Mouse (Mus musculus) spleen, adult 2 months (tissue): ENCODE data around the gene R3hdm4. TPM values are rescaled to one million over a fixed set of nuclear protein-coding genes. Genes with fewer than 3 reads are reported as not detected.
A peak's percentile ranks its signal among the peaks of the same experiment; 100 is the strongest.

Source experiments
- DNase-seq, 2 experiments: peaks; one replicate each; pipeline versions ENCODE4 v3.0.0 to v3.0.0-alpha.2; 2012 to 2021; ENCODE audit warnings: low spot score in 2 of 2, low read depth in 1 of 2
- H3K27ac ChIP-seq: fragments of 200-500 bp; 2 replicates; pipeline ENCODE4 v1.5.1; 2012; ENCODE audit warnings: low read length, inconsistent platforms; ENCODE audit not compliant: insufficient read depth
- H3K27me3 ChIP-seq: fragments of 200-500 bp; 2 replicates; pipeline ENCODE4 v1.6.1; 2012; ENCODE audit warnings: mild to moderate bottlenecking, moderate library complexity, low read length, inconsistent platforms; ENCODE audit not compliant: control insufficient read depth, insufficient read depth
- H3K36me3 ChIP-seq: fragments of 200-500 bp; 2 replicates; pipeline ENCODE4 v1.6.1; 2012; ENCODE audit warnings: mild to moderate bottlenecking, low read length, inconsistent platforms; ENCODE audit not compliant: control insufficient read depth, insufficient read depth
- H3K4me1 ChIP-seq: fragments of 200-500 bp; 2 replicates; pipeline ENCODE4 v1.6.1; 2011; ENCODE audit warnings: inconsistent platforms; ENCODE audit not compliant: control insufficient read depth, insufficient read depth, insufficient read length
- H3K4me3 ChIP-seq: fragments of 200-500 bp; 2 replicates; pipeline ENCODE4 v1.5.1; 2011; ENCODE audit warnings: mild to moderate bottlenecking, inconsistent platforms; ENCODE audit not compliant: insufficient read depth, insufficient read length; ENCODE audit errors: extremely low read depth
- CTCF ChIP-seq: fragments of 200-500 bp; IDR thresholded peaks from 2 replicates; pipeline ENCODE4 v1.5.1; 2011; ENCODE audit warnings: mild to moderate bottlenecking, inconsistent platforms; ENCODE audit not compliant: insufficient read depth, insufficient read length, insufficient replicate concordance; ENCODE audit errors: extremely low read depth
- POLR2A ChIP-seq: fragments of 200-500 bp; IDR thresholded peaks from 2 replicates; pipeline ENCODE4 v1.6.1; 2011; ENCODE audit warnings: low read depth, low read length, inconsistent platforms
- WGBS: fragments of 180-500 bp; shearing (Covaris S2); methylation state at CpG from one replicate; pipeline ENCODE4 v1.1.7; 2018; 5-methylcytosine and 5-hydroxymethylcytosine counted together
- polyA plus RNA-seq: library from polyadenylated mRNA; depleted of rRNA; stranded (reverse); fragments of >200 nt; gene quantifications from 2 replicates; pipeline ENCODE4 v1.2.3, GENCODE M21; 2012

The R3hdm4 gene
- polyA plus RNA-seq, 1 experiment, result 117 TPM

DNA sequence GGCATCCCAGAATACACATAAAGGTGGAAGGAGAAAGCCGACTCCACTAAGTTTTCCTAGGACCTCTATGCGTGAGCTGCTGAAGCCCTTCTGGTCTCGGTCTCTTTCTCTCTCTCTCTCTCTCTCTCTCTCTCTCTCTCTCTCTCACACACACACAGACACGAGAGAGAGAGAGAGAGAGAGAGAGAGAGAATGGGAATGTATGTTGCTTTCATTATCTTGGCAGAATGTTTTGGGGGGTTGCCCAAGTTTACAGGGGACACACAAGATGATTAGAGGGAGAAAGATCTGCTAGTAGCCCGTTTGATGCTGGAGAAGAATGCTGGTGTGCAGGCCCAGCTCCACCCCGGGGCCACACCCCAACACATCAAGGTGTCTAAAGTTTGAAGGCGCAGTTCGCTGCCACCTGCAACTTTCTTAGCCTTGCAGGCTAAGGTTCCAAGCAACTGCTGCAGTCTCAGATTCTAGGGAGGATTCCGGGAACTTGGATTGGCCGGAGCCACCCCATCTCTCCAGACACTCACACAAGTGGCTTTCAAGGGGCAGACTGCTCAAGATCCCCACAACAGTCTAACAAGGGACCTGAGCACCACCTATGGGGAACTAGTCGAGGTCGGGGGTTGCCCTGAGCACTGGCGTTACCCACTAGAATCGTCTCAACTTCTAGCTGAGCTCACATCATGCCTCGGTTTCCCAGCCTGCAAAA is 4.9 kb upstream of the R3hdm4 start:
- H3K27ac ChIP-seq, result peak overlapping the region; percentile 88
- H3K36me3 ChIP-seq, result peaks cover 4% of the 10 kb centered on the region; the same call in 1 of the 2 replicates
- H3K4me1 ChIP-seq, result peaks cover 6% of the 10 kb centered on the region
- WGBS, result 6% methylated on average over 15 of the region's 15 CpGs
- H3K4me3 ChIP-seq, result peak overlapping the region; percentile 96
- DNase-seq, result no peak
- H3K27me3 ChIP-seq, result peaks cover 5% of the 10 kb centered on the region; the same call in 1 of the 2 replicates
- no peak for TF ChIP-seq POLR2A
- TF ChIP-seq CTCF, result no peak

DNA sequence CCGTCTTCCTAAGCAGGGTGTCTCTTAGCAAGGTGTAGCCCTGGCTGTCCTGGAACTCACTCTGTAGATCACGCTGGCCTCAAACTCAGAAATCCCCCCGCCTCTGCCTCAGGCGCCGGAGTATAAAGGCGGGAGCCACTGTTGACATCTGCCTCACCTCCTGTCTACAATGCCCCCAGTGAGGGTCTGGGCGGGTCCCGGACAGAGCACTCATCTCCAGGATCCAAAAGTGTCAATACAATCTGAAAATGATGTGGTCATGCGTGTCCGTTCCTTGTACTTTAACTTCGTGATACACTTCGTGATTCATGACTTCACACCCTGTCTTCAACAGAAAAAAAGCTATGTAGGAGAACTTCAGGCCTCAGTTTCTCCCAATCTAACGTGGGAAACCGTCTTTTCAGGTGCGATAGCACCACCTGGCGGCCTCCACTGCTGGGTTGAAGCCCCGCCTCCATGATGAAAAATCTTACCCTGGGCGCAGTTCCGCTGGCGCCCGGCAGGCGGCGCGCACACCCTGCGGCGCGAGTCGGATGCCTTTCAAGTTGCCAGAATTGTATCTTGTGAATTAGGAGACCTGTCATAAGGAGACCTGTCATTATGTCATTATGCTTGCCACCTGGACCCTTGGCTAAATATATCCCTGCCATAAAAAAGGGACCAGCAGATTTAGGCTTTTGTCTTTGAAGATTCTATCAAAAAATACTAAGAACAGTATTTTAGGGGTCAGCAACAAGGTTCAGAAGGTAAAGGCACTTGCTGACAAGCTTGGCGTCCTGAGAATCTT is 4.2 kb upstream of the R3hdm4 start:
- Histone ChIP-seq H3K36me3 (no peaks in the 10 kb centered on the region), H3K27me3 (peaks cover 9% of the 10 kb centered on the region; the same call in 1 of the 2 replicates), H3K4me3 (no peak overlapping the region), H3K4me1 (peaks cover 11% of the 10 kb centered on the region), H3K27ac (no peak overlapping the region)
- WGBS, result 22% methylated on average over 29 of the region's 29 CpGs
- DNase-seq, result peak; percentile 75 to 87
- TF ChIP-seq CTCF (peak; percentile 100), POLR2A (no peak)

DNA sequence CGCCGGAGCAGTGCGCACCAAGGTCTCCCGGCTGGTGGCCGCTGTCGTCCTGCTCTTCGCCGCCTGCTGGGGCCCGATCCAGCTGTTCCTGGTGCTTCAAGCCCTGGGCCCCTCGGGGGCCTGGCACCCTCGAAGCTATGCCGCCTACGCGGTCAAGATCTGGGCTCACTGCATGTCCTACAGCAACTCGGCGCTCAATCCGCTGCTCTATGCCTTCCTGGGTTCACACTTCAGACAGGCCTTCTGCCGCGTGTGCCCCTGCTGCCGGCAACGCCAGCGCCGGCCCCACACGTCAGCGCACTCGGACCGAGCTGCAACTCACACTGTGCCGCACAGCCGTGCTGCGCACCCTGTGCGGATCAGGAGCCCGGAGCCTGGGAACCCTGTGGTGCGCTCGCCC is 564 bp upstream of the R3hdm4 start:
- H3K4me3 ChIP-seq, result no peak overlapping the region
- no peak overlapping the region for H3K27ac ChIP-seq
- DNase-seq, result no peak
- H3K36me3 ChIP-seq, result no peaks in the 10 kb centered on the region
- peaks cover 16% of the 10 kb centered on the region for H3K4me1 ChIP-seq
- 24% methylated on average over 30 of the region's 34 CpGs for WGBS
- no peak for TF ChIP-seq POLR2A
- no peak for TF ChIP-seq CTCF
- peaks cover 9% of the 10 kb centered on the region; the same call in 1 of the 2 replicates for H3K27me3 ChIP-seq

DNA sequence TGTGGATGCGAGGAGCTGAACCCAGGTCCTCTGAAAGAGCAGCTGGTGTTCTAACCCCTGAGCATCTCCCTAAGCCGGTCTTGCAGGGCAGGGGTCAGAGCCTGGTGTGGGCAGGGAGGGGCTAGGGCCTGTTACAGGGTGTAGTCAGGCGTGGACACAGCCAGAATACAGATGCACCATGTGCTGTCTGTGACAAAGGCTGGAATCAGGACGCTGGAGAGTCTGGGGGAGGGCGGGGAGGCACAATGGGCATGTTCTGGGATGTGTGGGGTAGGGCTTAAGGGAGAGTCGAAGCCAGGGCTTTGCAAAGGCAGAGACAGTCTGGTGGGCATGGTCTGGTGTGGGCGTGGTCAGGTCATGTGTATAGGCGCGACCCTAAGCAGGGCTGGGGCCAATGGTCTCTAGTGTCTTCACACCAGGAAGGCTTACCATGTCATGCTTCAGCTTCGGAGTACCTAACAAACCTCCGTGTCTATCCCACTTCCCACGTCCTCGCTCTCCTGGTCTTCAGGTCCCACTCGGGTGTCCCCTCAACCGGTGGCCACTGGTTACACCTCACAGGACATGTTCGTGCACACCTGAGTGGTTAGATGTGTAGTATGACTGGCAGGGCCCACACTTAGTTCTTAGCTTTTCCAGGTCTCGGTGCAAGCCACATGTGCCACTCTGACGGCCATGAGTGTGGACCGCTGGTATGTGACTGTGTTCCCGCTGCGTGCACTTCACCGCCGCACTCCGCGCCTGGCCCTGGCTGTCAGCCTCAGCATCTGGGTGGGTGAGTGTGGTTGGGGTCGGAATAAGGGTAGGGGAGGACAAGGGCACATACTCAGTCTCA is 735 bp downstream of the R3hdm4 start:
- peaks cover 9% of the 10 kb centered on the region; the same call in 1 of the 2 replicates for H3K27me3 ChIP-seq
- no peak for DNase-seq
- H3K27ac ChIP-seq, result no peak overlapping the region
- H3K4me1 ChIP-seq, result peaks cover 21% of the 10 kb centered on the region
- H3K4me3 ChIP-seq, result no peak overlapping the region
- WGBS, result 54% methylated on average over 26 of the region's 26 CpGs
- no peaks in the 10 kb centered on the region for H3K36me3 ChIP-seq
- TF ChIP-seq CTCF (no peak), POLR2A (no peak)

DNA sequence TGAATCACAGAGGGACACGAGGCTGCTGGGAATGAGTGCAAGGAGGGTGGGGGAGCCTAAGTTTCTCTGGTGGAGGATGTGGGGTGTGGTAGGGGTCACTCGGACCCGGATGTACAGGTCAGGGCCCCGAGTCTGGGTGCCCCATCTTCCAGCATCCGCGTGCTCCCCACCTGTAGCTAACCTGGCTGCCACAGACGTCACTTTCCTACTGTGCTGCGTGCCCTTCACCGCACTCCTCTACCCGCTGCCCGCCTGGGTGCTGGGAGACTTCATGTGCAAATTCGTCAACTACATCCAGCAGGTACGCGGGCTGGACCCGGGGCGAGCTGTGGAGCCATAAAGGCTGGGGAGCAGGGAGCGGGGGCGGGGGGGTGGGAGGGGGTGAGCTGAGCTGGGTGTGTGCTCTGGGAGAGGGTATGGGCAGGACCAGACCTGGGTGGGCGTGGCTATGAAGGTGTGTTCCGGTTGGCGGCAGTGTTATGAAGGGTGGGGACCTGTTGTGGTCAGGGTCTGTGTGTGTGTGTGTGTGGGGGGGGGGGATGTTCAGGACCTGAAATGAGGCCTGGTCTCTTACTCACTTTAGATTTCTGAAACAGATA is 1.7 kb downstream of the R3hdm4 start:
- Histone ChIP-seq H3K4me1 (peaks cover 21% of the 10 kb centered on the region), H3K4me3 (no peak overlapping the region), H3K27ac (no peak overlapping the region), H3K27me3 (peaks cover 9% of the 10 kb centered on the region; the same call in 1 of the 2 replicates), H3K36me3 (no peaks in the 10 kb centered on the region)
- no peak for DNase-seq
- WGBS, result 45% methylated on average over 20 of the region's 21 CpGs
- no peak for TF ChIP-seq POLR2A
- no peak for TF ChIP-seq CTCF

DNA sequence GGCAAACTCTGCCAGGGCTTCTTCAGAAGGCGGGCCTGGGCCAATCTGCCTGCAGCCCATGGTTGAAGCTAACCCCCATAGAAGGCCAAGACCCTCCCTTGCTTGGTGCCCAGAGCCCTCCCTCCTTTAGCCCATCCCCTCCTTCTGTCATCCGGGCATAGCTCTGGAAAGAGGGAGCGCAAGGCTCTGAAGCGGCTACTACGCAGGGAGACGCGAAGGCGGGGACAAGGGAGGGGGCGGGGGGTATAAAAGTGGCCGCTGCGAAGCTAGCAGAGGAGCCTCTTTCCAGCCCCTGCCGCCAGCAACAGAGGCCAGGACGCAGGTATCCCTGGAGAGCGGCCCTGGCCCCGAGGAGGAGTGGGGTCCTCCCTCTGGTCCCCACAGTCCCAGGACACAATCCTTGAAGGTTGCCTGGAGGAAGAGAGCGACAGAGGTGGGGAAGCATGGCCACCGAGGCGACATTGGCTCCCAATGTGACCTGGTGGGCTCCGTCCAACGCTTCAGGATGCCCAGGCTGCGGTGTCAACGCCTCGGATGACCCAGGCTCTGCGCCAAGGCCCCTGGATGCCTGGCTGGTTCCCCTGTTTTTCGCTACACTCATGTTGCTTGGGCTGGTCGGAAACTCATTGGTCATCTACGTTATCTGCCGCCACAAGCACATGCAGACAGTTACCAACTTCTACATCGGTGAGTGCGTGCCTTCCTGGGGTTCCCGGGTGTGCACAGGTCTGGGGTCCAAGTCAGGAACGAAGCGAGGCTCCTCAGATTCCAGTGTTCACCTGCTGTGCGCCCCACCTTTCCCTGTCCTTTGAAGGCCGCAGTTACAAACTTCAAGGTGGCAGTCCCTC is 2.6 kb downstream of the R3hdm4 start:
- no peaks in the 10 kb centered on the region for H3K36me3 ChIP-seq
- TF ChIP-seq CTCF, result no peak
- TF ChIP-seq POLR2A, result no peak
- peaks cover 21% of the 10 kb centered on the region for H3K4me1 ChIP-seq
- H3K4me3 ChIP-seq, result no peak overlapping the region
- DNase-seq, result no peak
- WGBS, result 63% methylated on average over 35 of the region's 35 CpGs
- H3K27me3 ChIP-seq, result peaks cover 9% of the 10 kb centered on the region; the same call in 1 of the 2 replicates
- no peak overlapping the region for H3K27ac ChIP-seq
